Mouse (Mus musculus) myocyte (in vitro differentiated cells): ENCODE data around the gene Olfr1443. TPM values are rescaled to one million over a fixed set of nuclear protein-coding genes. Genes with fewer than 3 reads are reported as not detected.
"Not testable (repeated sequence)": the region's sequence is repeated elsewhere in the genome, so short reads cannot be mapped to it uniquely, and the experiment has no call there.

Experiments used
- H3K27me3 ChIP-seq: one replicate; pipeline ENCODE4 v1.6.1; 2011; ENCODE audit not compliant: control insufficient read depth, insufficient read depth, insufficient read length
- H3K36me3 ChIP-seq: one replicate; pipeline ENCODE4 v1.6.1; 2011; ENCODE audit not compliant: control insufficient read depth, insufficient read depth
- H3K4me2 ChIP-seq: one replicate; pipeline ENCODE4 v1.6.1; 2011; ENCODE audit warnings: low read depth, control low read depth
- H3K4me3 ChIP-seq: one replicate; pipeline ENCODE4 v1.5.1; 2011; ENCODE audit warnings: mild to moderate bottlenecking, control low read depth, moderate library complexity
- H3K79me2 ChIP-seq: one replicate; pipeline ENCODE4 v1.6.1; 2011; ENCODE audit not compliant: control insufficient read depth, insufficient read depth
- H3ac ChIP-seq: one replicate; pipeline ENCODE4 v1.6.1; 2011; ENCODE audit not compliant: control insufficient read depth, insufficient read length
- CEBPB ChIP-seq: IDR thresholded peaks from 2 replicates; pipeline ENCODE4 v1.6.1; 2011; ENCODE audit warnings: mild to moderate bottlenecking, moderate library complexity; ENCODE audit not compliant: poor library complexity, insufficient read depth, severe bottlenecking
- E2F4 ChIP-seq: IDR thresholded peaks from one replicate; pipeline ENCODE4 v1.6.1; 2011; ENCODE audit warnings: mild to moderate bottlenecking, control low read depth, moderate library complexity; ENCODE audit not compliant: insufficient read depth
- MAX ChIP-seq: IDR thresholded peaks from one replicate; pipeline ENCODE4 v1.6.1; 2011; ENCODE audit warnings: low read depth, mild to moderate bottlenecking, control low read depth
- MYOD1 ChIP-seq, 3 experiments: IDR thresholded peaks; one replicate each; pipeline ENCODE4 v1.6.1; 2011; ENCODE audit warnings: control low read depth in 2 of 3, low read depth in 2 of 3, mild to moderate bottlenecking in 2 of 3, moderate library complexity in 1 of 3; ENCODE audit not compliant: insufficient read length in 2 of 3, control insufficient read depth in 1 of 3
- MYOG ChIP-seq, 3 experiments: IDR thresholded peaks; one replicate each; pipeline ENCODE4 v1.6.1; 2011; ENCODE audit warnings: control low read depth in 2 of 3, low read depth in 2 of 3, mild to moderate bottlenecking in 2 of 3; ENCODE audit not compliant: insufficient read length in 2 of 3, control insufficient read depth in 1 of 3, insufficient read depth in 1 of 3
- POLR2A ChIP-seq: IDR thresholded peaks from one replicate; pipeline ENCODE4 v1.6.1; 2011; ENCODE audit warnings: low read depth, mild to moderate bottlenecking, control low read depth, moderate library complexity; ENCODE audit not compliant: insufficient read length
- POLR2AphosphoS2 ChIP-seq: IDR thresholded peaks from one replicate; pipeline ENCODE4 v1.6.1; 2011; ENCODE audit warnings: low read depth, control low read depth; ENCODE audit not compliant: insufficient read length
- REST ChIP-seq: IDR thresholded peaks from one replicate; pipeline ENCODE4 v1.6.1; 2011; ENCODE audit warnings: mild to moderate bottlenecking, control low read depth, moderate library complexity; ENCODE audit not compliant: insufficient read depth, insufficient read length
- SRF ChIP-seq: IDR thresholded peaks from one replicate; pipeline ENCODE4 v1.6.1; 2011; ENCODE audit warnings: low read depth; ENCODE audit not compliant: control insufficient read depth, insufficient read length
- TCF12 ChIP-seq: IDR thresholded peaks from one replicate; pipeline ENCODE4 v1.6.1; 2011; ENCODE audit warnings: mild to moderate bottlenecking, control low read depth; ENCODE audit not compliant: poor library complexity, insufficient read depth, severe bottlenecking
- TCF3 ChIP-seq: IDR thresholded peaks from one replicate; pipeline ENCODE4 v1.6.1; 2011; ENCODE audit warnings: low read depth, control low read depth; ENCODE audit not compliant: insufficient read length
- USF1 ChIP-seq: IDR thresholded peaks from one replicate; pipeline ENCODE4 v1.6.1; 2011; ENCODE audit warnings: low read depth, mild to moderate bottlenecking, control low read depth, moderate library complexity
- polyA plus RNA-seq: library from polyadenylated mRNA; unstranded; fragments of >200 nt; fragmentation: generic; extraction: Trizol; gene quantifications from one replicate; pipeline ENCODE4 v1.2.1, GENCODE M21; 2012; ENCODE audit warnings: missing spikeins

Olfr1443 gene
- polyA plus RNA-seq, 1 experiment, result not detected

DNA sequence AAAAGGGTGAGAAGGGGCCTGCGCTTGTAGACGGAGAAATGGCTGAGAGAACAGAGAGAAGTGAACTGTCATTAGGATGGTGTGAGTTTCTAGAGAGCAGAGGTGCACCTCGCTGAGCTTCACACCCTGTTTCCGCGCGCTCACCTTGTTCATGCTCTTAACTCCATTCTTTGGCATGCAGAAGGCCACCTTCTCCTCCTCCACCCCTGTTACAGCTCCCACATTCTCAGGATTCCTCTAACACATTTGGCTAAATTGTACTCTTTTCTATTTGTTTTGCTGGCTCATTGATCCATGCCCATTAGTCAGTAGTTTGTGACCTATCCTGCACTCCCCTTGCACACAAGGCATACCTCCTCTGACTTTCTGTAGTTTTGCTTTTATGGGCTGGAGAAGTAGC, 41.3 kb downstream of the Olfr1443 start:
- H3K27me3 ChIP-seq, result no peaks in the 10 kb centered on the region
- H3K36me3 ChIP-seq, result no peaks in the 10 kb centered on the region
- no peak overlapping the region for H3K4me2 ChIP-seq
- no peak overlapping the region for H3ac ChIP-seq
- no peak overlapping the region for H3K4me3 ChIP-seq
- no peaks in the 10 kb centered on the region for H3K79me2 ChIP-seq
- TF ChIP-seq MYOD1 (IDR thresholded peaks at IDR 0.05; ENCODE audit: control insufficient read depth in 1 of 3, insufficient read length in 2 of 3, low read depth in 2 of 3) (no peak), TCF3 (no peak), CEBPB (no peak), POLR2AphosphoS2 (no peak), SRF (no peak), MYOG (IDR thresholded peaks at IDR 0.05; ENCODE audit: control insufficient read depth in 1 of 3, insufficient read depth in 1 of 3, insufficient read length in 2 of 3, low read depth in 2 of 3) (no peak), POLR2A (no peak), E2F4 (no peak), REST (no peak), USF1 (no peak), TCF12 (no peak), MAX (no peak)

- H3K36me3 ChIP-seq, result no peaks in the 10 kb centered on the region
- no peaks in the 10 kb centered on the region for H3K27me3 ChIP-seq
- TF ChIP-seq E2F4 (no peak), TCF3 (no peak), SRF (no peak), POLR2AphosphoS2 (no peak)
- H3ac ChIP-seq, result no peak overlapping the region
- no peak overlapping the region for H3K4me3 ChIP-seq
- no peak overlapping the region for H3K4me2 ChIP-seq
- H3K79me2 ChIP-seq, result no peaks in the 10 kb centered on the region
Measured at GRCm38 (mm10) chr19:12720463-12720862, 42.6 kb downstream of the Olfr1443 start.

GRCm38 (mm10) chr19:12720919-12721318, 43.0 kb downstream of the Olfr1443 start:
- not testable (repeated sequence) for H3K27me3 ChIP-seq, H3K4me3 ChIP-seq, H3K4me2 ChIP-seq, H3K79me2 ChIP-seq, H3K36me3 ChIP-seq, H3ac ChIP-seq

- not testable (repeated sequence) for H3K36me3 ChIP-seq, H3K27me3 ChIP-seq
Measured at GRCm38 (mm10) chr19:12721596-12721995, 43.7 kb downstream of the Olfr1443 start.

GRCm38 (mm10) chr19:12722308-12722707, 44.4 kb downstream of the Olfr1443 start:
- no peaks in the 10 kb centered on the region for H3K79me2 ChIP-seq
- H3K4me3 ChIP-seq, result no peak overlapping the region
- no peak overlapping the region for H3ac ChIP-seq
- no peaks in the 10 kb centered on the region for H3K27me3 ChIP-seq
- TF ChIP-seq MYOD1 (IDR thresholded peaks at IDR 0.05; ENCODE audit: control insufficient read depth in 1 of 3, insufficient read length in 2 of 3, low read depth in 2 of 3), result no peak
- TF ChIP-seq MYOG (IDR thresholded peaks at IDR 0.05; ENCODE audit: control insufficient read depth in 1 of 3, insufficient read depth in 1 of 3, insufficient read length in 2 of 3, low read depth in 2 of 3), result no peak
- no peak for TF ChIP-seq TCF12
- no peak for TF ChIP-seq USF1
- no peak for TF ChIP-seq POLR2AphosphoS2
- no peak for TF ChIP-seq E2F4
- TF ChIP-seq POLR2A, result no peak
- no peak for TF ChIP-seq CEBPB
- no peak for TF ChIP-seq REST
- TF ChIP-seq SRF, result no peak
- TF ChIP-seq TCF3, result no peak
- no peak for TF ChIP-seq MAX
- no peak overlapping the region for H3K4me2 ChIP-seq
- H3K36me3 ChIP-seq, result no peaks in the 10 kb centered on the region

More at GRCm38 (mm10) chr19:12721596-12721995, 43.7 kb downstream of the Olfr1443 start:
- H3K4me2 ChIP-seq, H3ac ChIP-seq, H3K79me2 ChIP-seq, H3K4me3 ChIP-seq: not testable (repeated sequence)

DNA sequence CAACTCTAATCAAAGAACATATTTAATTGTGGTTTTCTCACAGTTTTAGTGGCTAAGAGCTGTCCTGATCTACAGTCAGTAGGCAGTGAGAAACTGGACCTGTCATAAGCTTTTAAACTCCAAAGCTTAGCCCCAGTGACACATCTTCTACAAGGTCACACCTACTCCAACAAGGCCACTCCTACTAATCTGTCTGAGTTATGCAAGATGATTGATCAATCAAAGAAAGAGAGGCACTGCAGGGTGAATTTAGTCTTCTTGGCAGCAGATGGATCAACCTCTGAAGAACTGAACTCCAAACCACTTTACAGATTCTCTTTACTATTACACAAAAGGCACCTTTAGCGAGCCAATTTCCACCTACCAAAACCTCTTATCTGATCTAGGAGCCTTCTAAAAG, 47.9 kb downstream of the Olfr1443 start:
- Histone ChIP-seq H3K4me3 (no peak overlapping the region), H3K27me3 (no peaks in the 10 kb centered on the region), H3ac (no peak overlapping the region), H3K4me2 (no peak overlapping the region), H3K36me3 (no peaks in the 10 kb centered on the region), H3K79me2 (no peaks in the 10 kb centered on the region)
- no peak for TF ChIP-seq TCF12
- TF ChIP-seq TCF3, result no peak
- TF ChIP-seq POLR2AphosphoS2, result no peak
- no peak for TF ChIP-seq MAX
- no peak for TF ChIP-seq SRF
- TF ChIP-seq USF1, result no peak
- no peak for TF ChIP-seq CEBPB
- no peak for TF ChIP-seq MYOD1 (IDR thresholded peaks at IDR 0.05; ENCODE audit: control insufficient read depth in 1 of 3, insufficient read length in 2 of 3, low read depth in 2 of 3)
